Mouse (Mus musculus): ENCODE results near the gene Rsbn1l. TPM values are rescaled to one million over a fixed set of nuclear protein-coding genes. Genes with fewer than 3 reads are reported as not detected.
A peak's percentile ranks its signal among the peaks of the same experiment; 100 is the strongest.

Gene Rsbn1l
- polyA plus RNA-seq, 2 experiments: 3.7 to 4.6 TPM

DNA sequence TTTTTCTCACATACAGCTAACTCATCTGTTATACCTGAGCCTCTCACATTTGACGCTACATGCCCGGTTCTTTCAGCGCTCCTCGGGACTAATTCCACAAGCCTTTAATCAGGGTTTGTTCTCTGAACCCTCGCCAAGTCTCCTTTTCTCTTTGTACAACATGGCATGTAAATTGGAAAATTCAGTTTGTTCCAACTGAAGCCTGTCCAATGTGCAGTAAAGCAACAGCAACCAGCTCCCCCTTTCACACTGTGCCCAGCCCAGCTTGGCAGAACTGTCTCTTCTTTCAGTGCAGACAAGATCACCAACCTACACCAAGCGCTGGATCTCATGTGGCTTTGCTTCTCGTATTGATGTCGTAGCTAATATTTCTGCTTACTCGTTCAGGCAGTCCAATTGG lies 7.1 kb upstream of the Rsbn1l start:
- Histone ChIP-seq H3K27me3 (ENCODE audit: control insufficient read depth, insufficient read depth, low read length) (no peaks in the 10 kb centered on the region), H3K36me3 (replicated peaks; ENCODE audit: control insufficient read depth, insufficient read depth, low read depth) (no peaks in the 10 kb centered on the region), H3K9me3 (ENCODE audit: control insufficient read depth, low read length) (no peaks in the 10 kb centered on the region), H3K4me3 (ENCODE audit: insufficient read depth in 1 of 2, low read depth in 2 of 2, low read length in 2 of 2) (no peak overlapping the region), H3K9ac (replicated peaks) (no peak overlapping the region; the same call in 1 of the 2 replicates), H3K27ac (no peak overlapping the region), H3K4me1 (replicated peaks; ENCODE audit: control insufficient read depth in 2 of 2, insufficient read depth in 2 of 2, low read length in 1 of 2) (no peaks in the 10 kb centered on the region), H3K4me2 (ENCODE audit: low read depth) (no peak overlapping the region)
- TF ChIP-seq CTCF (IDR thresholded peaks at IDR 0.05; ENCODE audit: low read depth) (no peak), EP300 (IDR thresholded peaks at IDR 0.05; ENCODE audit: low read depth) (no peak)
- DNase-seq (ENCODE audit: low read depth in 3 of 3, low spot score in 3 of 3): no peak
- no peak for ATAC-seq (ENCODE audit: insufficient read depth)
- WGBS (ENCODE audit: insufficient replicate concordance): 83% methylated on average over 9 of the region's 9 CpGs

- Histone ChIP-seq H3K9ac (replicated peaks) (no peak overlapping the region), H3K4me3 (ENCODE audit: insufficient read depth in 1 of 2, low read depth in 2 of 2, low read length in 2 of 2) (no peak overlapping the region), H3K4me1 (replicated peaks; ENCODE audit: control insufficient read depth in 2 of 2, insufficient read depth in 2 of 2, low read length in 1 of 2) (peaks cover 0 to under 1% of the 10 kb centered on the region in 2 experiments; a peak in 1 of 4 replicates), H3K9me3 (ENCODE audit: control insufficient read depth, low read length) (no peaks in the 10 kb centered on the region), H3K4me2 (ENCODE audit: low read depth) (no peak overlapping the region), H3K36me3 (replicated peaks; ENCODE audit: control insufficient read depth, insufficient read depth, low read depth) (no peaks in the 10 kb centered on the region), H3K27me3 (ENCODE audit: control insufficient read depth, insufficient read depth, low read length) (no peaks in the 10 kb centered on the region), H3K27ac (no peak overlapping the region)
- 84% methylated on average over 2 of the region's 2 CpGs for WGBS (ENCODE audit: insufficient replicate concordance)
- ATAC-seq (ENCODE audit: insufficient read depth) (no peak), DNase-seq (ENCODE audit: low read depth in 3 of 3, low spot score in 3 of 3) (no peak)
- TF ChIP-seq EP300 (IDR thresholded peaks at IDR 0.05; ENCODE audit: low read depth) (no peak), CTCF (IDR thresholded peaks at IDR 0.05; ENCODE audit: low read depth) (no peak)
Measured at GRCm38 (mm10) chr5:20960927-20961326, 4.7 kb upstream of the Rsbn1l start.

GRCm38 (mm10) chr5:20955114-20955835 lies 923 bp downstream of the Rsbn1l start:
- ATAC-seq (ENCODE audit: insufficient read depth) (no peak), DNase-seq (ENCODE audit: low read depth in 3 of 3, low spot score in 3 of 3) (no peak)
- H3K4me3 ChIP-seq (ENCODE audit: insufficient read depth in 1 of 2, low read depth in 2 of 2, low read length in 2 of 2): peak overlapping the region in 1 of 2 experiments; percentile 1; a peak in 1 of 4 replicates
- 15% methylated on average over 13 of the region's 13 CpGs for WGBS (ENCODE audit: insufficient replicate concordance)
- H3K36me3 ChIP-seq (replicated peaks; ENCODE audit: control insufficient read depth, insufficient read depth, low read depth): peaks cover 2% of the 10 kb centered on the region; the same call in 1 of the 2 replicates
- H3K27me3 ChIP-seq (ENCODE audit: control insufficient read depth, insufficient read depth, low read length): no peaks in the 10 kb centered on the region
- H3K4me1 ChIP-seq (replicated peaks; ENCODE audit: control insufficient read depth in 2 of 2, insufficient read depth in 2 of 2, low read length in 1 of 2): peaks cover 9 to 17% of the 10 kb centered on the region in 2 experiments
- H3K9me3 ChIP-seq (ENCODE audit: control insufficient read depth, low read length): no peaks in the 10 kb centered on the region
- H3K9ac ChIP-seq (replicated peaks): peak overlapping the region; percentile 7
- no peak overlapping the region for H3K27ac ChIP-seq
- H3K4me2 ChIP-seq (ENCODE audit: low read depth): peak overlapping the region; percentile 39
- TF ChIP-seq CTCF (IDR thresholded peaks at IDR 0.05; ENCODE audit: low read depth) (no peak), EP300 (IDR thresholded peaks at IDR 0.05; ENCODE audit: low read depth) (no peak)

GRCm38 (mm10) chr5:20952337-20952925 lies 3.8 kb downstream of the Rsbn1l start:
- no peak for TF ChIP-seq EP300 (IDR thresholded peaks at IDR 0.05; ENCODE audit: low read depth)
- no peak for TF ChIP-seq CTCF (IDR thresholded peaks at IDR 0.05; ENCODE audit: low read depth)
- Histone ChIP-seq H3K9me3 (ENCODE audit: control insufficient read depth, low read length) (no peaks in the 10 kb centered on the region), H3K4me1 (replicated peaks; ENCODE audit: control insufficient read depth in 2 of 2, insufficient read depth in 2 of 2, low read length in 1 of 2) (peaks cover 18 to 27% of the 10 kb centered on the region in 2 experiments), H3K27me3 (ENCODE audit: control insufficient read depth, insufficient read depth, low read length) (no peaks in the 10 kb centered on the region), H3K9ac (replicated peaks) (peak overlapping the region; percentile 89), H3K4me2 (ENCODE audit: low read depth) (peak overlapping the region; percentile 91), H3K36me3 (replicated peaks; ENCODE audit: control insufficient read depth, insufficient read depth, low read depth) (peaks cover 2% of the 10 kb centered on the region; the same call in 1 of the 2 replicates), H3K27ac (peak overlapping the region; percentile 95), H3K4me3 (ENCODE audit: insufficient read depth in 1 of 2, low read depth in 2 of 2, low read length in 2 of 2) (peak overlapping the region; percentile 92 to 98)
- ATAC-seq (ENCODE audit: insufficient read depth) (no peak), DNase-seq (ENCODE audit: low read depth in 3 of 3, low spot score in 3 of 3) (no peak)
- WGBS (ENCODE audit: insufficient replicate concordance): 4% methylated on average over 9 of the region's 9 CpGs

GRCm38 (mm10) chr5:20951666-20952281 lies 4.4 kb downstream of the Rsbn1l start:
- peak overlapping the region; percentile 91 for H3K4me2 ChIP-seq (ENCODE audit: low read depth)
- DNase-seq (ENCODE audit: low read depth in 3 of 3, low spot score in 3 of 3): peak; percentile 96 to 97 (median 96)
- TF ChIP-seq CTCF (IDR thresholded peaks at IDR 0.05; ENCODE audit: low read depth): no peak
- peak; percentile 35; the same call in 1 of the 2 replicates for TF ChIP-seq EP300 (IDR thresholded peaks at IDR 0.05; ENCODE audit: low read depth)
- no peaks in the 10 kb centered on the region for H3K27me3 ChIP-seq (ENCODE audit: control insufficient read depth, insufficient read depth, low read length)
- peak overlapping the region; percentile 95 for H3K27ac ChIP-seq
- H3K4me1 ChIP-seq (replicated peaks; ENCODE audit: control insufficient read depth in 2 of 2, insufficient read depth in 2 of 2, low read length in 1 of 2): peaks cover 22 to 30% of the 10 kb centered on the region in 2 experiments
- H3K36me3 ChIP-seq (replicated peaks; ENCODE audit: control insufficient read depth, insufficient read depth, low read depth): peaks cover 2% of the 10 kb centered on the region; the same call in 1 of the 2 replicates
- no peaks in the 10 kb centered on the region for H3K9me3 ChIP-seq (ENCODE audit: control insufficient read depth, low read length)
- peak; percentile 99 for ATAC-seq (ENCODE audit: insufficient read depth)
- H3K9ac ChIP-seq (replicated peaks): peak overlapping the region; percentile 96
- peak overlapping the region; percentile 92 to 98 for H3K4me3 ChIP-seq (ENCODE audit: insufficient read depth in 1 of 2, low read depth in 2 of 2, low read length in 2 of 2)
- WGBS (ENCODE audit: insufficient replicate concordance): under 1% methylated on average over 47 of the region's 51 CpGs

Data from liver, embryonic 14.5 days (tissue).